Mouse (Mus musculus) CH12F3 (cell line): ENCODE measurements around the gene Eif2ak3.

Source experiments
- in situ Hi-C: fragments of 300-500 bp; cut with MboI; formaldehyde crosslinking; loops from 2 replicates; pipeline ENCODE4 v1.14.3; 2020; ENCODE audit warnings: low sequenced_read_pairs

Eif2ak3 gene

GRCm38 (mm10) chr6:70829451-70829850 lies 14.9 kb upstream of the Eif2ak3 start:
- in situ Hi-C loops: loop anchor here (5.0 kb wide), 1 partner anchor 48 kb away; no protein-coding TSS in a partner anchor

- in situ Hi-C loops: no loop called here
These were observed 13.8 kb upstream of the Eif2ak3 start for GRCm38 (mm10) chr6:70830552-70830951.

DNA sequence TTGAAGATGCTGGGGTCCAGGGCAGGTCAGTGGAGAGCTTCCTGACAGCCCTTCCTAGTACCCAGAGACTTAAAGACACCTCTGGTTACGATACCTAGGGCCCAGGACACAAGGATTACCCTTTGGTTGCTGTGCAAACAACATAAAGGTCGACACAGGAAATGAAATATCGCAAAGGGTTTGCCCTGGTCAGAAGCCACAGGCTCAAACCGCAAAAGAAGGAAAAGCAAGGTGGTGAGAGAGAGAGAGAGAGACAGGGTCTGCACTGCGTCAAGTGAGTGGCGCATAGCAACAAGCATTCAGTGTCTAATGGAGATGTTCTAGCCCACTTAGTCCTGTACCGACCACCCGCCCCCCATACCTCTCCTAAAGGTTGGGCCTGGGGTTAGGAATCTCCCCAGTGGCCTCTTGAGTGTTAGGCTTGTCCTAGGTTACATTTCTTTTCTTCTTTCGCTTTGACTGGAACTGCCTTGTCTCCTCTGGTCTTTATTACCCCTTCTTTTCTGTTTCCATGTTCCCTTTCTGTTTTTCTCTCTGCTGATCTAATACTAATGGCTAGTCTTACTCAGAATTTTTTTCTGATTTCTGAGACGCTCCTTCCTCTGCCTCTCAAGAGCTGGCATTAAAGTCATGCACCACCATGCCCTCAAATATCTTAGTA lies 13.0 kb upstream of the Eif2ak3 start:
- in situ Hi-C loops: no loop called here

GRCm38 (mm10) chr6:70837297-70837696 lies 7.0 kb upstream of the Eif2ak3 start:
- in situ Hi-C loops: no loop called here

- in situ Hi-C loops: no loop called here
These were observed 5.8 kb upstream of the Eif2ak3 start for GRCm38 (mm10) chr6:70838532-70838931.

GRCm38 (mm10) chr6:70840281-70840680 lies 4.0 kb upstream of the Eif2ak3 start:
- in situ Hi-C loops: no loop called here

DNA sequence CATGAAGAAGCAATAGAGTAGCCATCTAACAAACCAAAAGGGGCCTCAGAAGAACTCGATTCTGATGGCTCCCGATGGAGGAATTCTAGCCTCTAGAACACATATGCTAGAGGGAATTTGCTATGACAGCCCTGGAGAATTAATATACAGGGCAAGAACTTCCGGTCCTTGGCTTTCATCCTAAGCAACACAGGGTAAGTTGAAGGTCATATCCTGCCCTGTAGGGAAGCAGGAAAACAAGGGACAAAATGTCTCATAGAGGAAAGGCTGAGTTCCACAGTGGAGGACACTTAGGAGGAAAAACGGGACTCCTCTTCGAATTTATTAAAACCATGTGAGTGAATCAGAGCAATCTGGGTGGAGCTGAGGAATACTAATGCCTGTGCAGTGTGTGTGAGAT lies 1.3 kb upstream of the Eif2ak3 start:
- in situ Hi-C loops: no loop called here

GRCm38 (mm10) chr6:70844896-70845646 lies 756 bp downstream of the Eif2ak3 start:
- in situ Hi-C loops: no loop called here

- in situ Hi-C loops: no loop called here
These were observed 3.1 kb downstream of the Eif2ak3 start for GRCm38 (mm10) chr6:70847386-70847785.

DNA sequence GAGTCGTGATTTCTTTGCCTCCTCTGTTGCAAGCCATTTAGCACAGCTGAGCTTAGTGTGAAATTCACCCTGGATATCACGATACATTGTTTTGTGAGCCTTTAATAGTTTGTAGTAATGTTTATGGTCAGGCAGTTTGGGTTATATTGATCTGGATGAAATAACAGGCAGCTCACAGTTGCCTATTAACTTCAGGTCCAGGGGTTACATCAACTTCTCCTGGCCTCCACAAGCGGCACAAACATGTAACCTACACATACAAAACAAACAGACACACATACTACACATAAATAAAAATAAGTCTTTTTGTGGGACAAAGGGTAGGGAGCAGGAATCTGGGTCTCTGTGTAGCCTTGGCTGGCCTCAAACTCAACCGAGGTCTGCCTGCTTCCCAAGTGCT lies 9.1 kb downstream of the Eif2ak3 start:
- in situ Hi-C loops: no loop called here

DNA sequence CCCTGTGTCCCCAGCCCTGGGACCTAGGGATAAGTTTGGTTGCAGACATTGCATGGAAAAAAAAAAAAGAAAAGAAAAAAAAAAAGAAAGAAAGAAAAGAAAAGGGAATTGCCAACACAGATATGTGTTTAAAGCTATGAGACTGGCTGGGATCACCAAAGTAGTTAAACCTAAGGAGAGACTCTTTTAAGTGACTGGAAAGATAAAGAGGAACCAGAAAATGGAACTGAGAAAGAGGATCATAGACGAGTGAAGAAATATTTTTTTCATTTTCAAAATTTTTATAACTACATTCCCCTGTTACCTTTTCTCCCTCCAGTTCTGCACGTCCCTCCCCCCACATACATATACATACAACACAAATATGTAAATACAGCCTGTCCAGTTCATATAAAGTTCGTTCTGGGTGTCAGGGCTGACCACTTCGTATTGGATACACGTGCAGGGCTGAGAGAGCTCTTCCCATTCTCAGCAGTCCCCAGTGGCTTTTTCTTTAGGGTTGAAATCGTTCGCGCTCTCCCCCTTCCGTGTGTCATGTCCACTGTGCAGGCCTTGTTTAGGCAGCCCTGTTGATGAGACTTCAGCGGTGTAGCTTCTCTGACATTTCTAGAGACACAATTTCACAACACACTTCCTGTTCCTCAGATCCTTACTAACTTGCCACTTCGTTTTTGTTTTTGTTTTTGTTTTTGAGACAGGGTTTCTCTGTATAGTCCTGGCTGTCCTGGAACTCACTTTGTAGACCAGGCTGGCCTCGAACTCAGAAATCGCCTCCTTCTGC lies 11.4 kb downstream of the Eif2ak3 start:
- in situ Hi-C loops: no loop called here

- in situ Hi-C loops: no loop called here
These were observed 18.4 kb downstream of the Eif2ak3 start for GRCm38 (mm10) chr6:70862726-70863125.

DNA sequence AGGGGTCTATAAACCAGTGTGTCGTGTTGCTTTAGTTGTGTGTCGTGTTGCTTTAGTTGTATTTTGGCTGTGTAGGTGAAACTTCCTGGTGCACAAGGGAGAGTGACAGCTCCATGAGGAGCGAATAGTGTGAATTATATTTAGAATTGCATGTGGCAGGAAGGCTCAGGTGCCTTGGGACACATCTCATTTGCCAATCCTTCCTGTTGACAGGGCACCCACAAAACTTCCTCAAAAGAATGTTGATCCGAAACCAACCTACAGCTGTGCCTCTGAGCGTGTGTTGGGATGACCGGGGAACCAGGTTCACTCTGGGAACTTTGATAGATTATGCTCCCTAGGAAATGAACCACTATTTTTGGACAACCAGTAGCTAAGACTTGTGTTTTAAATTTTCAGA lies 20.0 kb downstream of the Eif2ak3 start:
- in situ Hi-C loops: no loop called here

- in situ Hi-C loops: no loop called here
These were observed 22.4 kb downstream of the Eif2ak3 start for GRCm38 (mm10) chr6:70866761-70867160.

DNA sequence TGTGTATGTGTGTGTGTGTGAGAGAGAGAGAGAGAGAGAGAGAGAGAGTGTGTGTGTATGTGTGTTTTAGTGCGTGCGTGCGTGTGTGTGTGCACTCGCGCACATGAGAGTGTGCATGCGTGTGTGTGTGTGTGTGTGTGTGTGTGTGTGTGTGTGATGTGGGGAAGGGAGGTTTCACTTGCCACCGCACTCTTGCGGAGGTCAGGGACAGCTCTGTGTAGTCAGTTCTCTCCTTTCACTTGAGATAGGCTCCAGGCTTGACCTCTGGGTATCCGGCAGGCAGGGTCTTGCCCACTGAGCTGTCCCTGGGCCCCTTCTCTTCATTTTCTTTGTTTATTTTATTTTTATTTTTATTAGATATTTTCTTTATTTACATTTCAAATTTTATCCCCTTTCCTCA lies 23.0 kb downstream of the Eif2ak3 start:
- in situ Hi-C loops: no loop called here

DNA sequence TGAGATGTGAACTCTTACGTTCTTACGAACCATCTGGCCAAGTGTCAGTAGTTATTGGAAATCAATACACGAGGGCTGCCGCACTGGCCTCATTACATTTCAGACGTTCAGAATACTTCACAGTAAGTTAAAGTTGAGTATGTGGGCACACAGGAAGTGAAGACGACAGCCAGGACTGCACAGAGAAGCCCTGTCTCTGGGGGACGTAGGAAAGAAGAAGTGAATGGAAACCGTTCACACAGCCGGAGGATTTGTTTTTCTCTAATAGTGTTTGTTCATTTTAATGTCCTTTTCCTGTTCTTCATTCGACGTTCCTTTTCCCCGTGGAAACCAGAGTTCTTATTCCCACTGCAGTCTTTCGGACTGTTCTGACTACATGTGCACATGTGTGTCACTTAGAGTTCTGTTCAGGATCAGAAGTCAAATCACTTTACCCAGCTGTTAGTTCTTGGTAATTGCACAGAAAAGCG lies 27.2 kb downstream of the Eif2ak3 start:
- in situ Hi-C loops: no loop called here

- in situ Hi-C loops: no loop called here
These were observed 27.8 kb downstream of the Eif2ak3 start for GRCm38 (mm10) chr6:70872128-70872527.

DNA sequence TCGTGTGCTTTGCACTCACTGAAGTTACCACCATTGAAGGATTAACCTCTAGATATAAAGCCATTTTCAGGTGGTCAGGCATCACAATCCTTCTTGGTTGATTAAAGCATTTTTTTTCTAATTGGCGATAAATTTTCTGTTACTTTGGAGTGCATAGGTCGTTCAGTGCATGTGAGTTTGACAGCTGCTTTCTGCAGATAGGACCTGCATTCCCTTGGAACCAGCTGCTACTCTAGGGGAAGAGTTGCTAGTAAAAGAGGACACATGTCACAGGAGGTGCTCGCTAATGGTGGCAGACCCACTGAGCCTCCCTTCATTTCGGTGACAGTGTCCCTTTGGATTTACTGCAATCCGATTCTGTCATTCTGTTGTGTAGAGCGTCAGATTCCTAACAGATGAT lies 28.3 kb downstream of the Eif2ak3 start:
- in situ Hi-C loops: no loop called here

GRCm38 (mm10) chr6:70874035-70874775 lies 29.9 kb downstream of the Eif2ak3 start:
- in situ Hi-C loops: no loop called here

DNA sequence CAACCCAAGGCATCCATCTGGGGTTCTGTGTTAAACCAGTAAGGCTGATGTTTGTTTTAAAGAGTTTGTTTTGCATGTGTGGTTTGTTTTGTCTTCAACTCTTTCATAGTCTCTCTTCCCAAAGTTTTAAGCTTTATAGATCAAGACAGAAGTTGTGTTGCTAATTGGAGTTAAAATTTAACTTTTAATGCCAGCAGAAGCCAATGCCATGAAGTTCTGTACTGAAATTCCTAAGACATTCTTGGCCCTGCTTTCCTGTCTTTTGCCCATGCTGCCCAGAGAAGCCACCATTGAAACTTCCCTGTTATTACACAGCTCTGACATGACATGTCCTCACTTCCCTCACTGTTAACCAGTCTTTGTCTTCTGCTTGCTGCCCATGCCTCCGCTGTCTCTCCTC lies 30.7 kb downstream of the Eif2ak3 start:
- in situ Hi-C loops: loop anchor here (5.0 kb wide), 1 partner anchor 48 kb away; no protein-coding TSS in a partner anchor
